Mouse (Mus musculus) megakaryocyte, embryonic 14.5 days (primary cell): ENCODE data around the gene Clec16a.

Source experiments
- FLI1 ChIP-seq: IDR thresholded peaks from 2 replicates; pipeline ENCODE4 v1.6.1; 2012; ENCODE audit warnings: low read length, inconsistent platforms, mixed read lengths
- GATA1 ChIP-seq: IDR thresholded peaks from 3 replicates; pipeline ENCODE4 v1.6.1; 2012; ENCODE audit warnings: mixed read lengths, low read length, inconsistent platforms, borderline replicate concordance

GRCm38 (mm10) chr16:10507445-10507844 is 37.7 kb upstream of the Clec16a start:
- TF ChIP-seq GATA1 (no peak), FLI1 (no peak)
